Mouse (Mus musculus) embryonic fibroblast, embryonic 13.5 days (primary cell): ENCODE data around the gene Snph.

Experiments
- CTCF ChIP-seq: IDR thresholded peaks from 2 replicates; pipeline ENCODE4 v1.5.1; 2011; ENCODE audit warnings: mild to moderate bottlenecking, control low read depth, low read length, moderate library complexity, borderline replicate concordance; ENCODE audit not compliant: insufficient read depth
- POLR2A ChIP-seq: IDR thresholded peaks from 2 replicates; pipeline ENCODE4 v1.6.1; 2011; ENCODE audit warnings: low read depth, mild to moderate bottlenecking, control low read depth, low read length, moderate library complexity

DNA sequence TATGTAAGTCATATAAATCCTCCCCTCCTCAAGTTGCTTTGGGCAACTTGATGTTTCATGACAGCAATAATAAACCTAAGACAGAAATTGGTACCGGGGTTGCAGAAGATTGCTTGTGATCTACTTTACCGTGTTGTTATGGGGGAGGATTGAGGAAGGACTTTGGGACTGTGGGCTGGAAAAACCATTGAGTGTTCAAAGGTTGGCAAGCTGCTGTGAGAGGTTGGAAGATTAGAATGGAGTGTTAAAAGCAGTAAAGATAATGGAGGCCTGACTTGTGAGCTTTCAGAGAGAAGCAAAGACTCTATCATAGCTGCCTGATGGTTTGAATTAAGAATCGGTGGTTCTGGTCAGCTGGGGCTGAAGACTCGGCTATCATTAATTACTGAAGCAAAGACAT, 53.2 kb downstream of the Snph start:
- TF ChIP-seq CTCF (no peak), POLR2A (no peak)
